Mouse (Mus musculus) embryonic fibroblast, embryonic 13.5 days (primary cell): ENCODE data around the gene Kmt2d.

Experiments used
- CTCF ChIP-seq: IDR thresholded peaks from 2 replicates; pipeline ENCODE4 v1.5.1; 2011; ENCODE audit warnings: mild to moderate bottlenecking, control low read depth, low read length, moderate library complexity, borderline replicate concordance; ENCODE audit not compliant: insufficient read depth
- POLR2A ChIP-seq: IDR thresholded peaks from 2 replicates; pipeline ENCODE4 v1.6.1; 2011; ENCODE audit warnings: low read depth, mild to moderate bottlenecking, control low read depth, low read length, moderate library complexity

DNA sequence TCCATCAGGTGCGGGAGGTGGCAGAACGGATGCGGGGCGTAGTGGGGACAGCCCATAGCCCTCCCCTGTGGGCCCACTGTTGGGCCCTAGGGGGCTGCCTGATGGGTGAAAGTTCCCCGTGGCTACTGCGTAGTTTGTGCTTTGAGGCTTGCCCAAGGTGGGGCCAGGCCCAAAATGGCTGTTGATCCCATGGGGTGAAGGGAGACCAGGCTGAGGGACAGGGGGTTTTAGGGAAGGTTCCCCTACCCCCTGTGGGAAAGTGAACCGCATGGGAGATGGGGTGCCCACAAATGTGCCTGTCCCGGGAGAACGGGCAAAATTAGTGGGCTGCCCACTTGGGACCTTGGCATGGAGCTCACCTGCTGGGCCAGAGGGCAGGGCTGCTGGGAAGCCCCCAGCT lies 18.9 kb downstream of the Kmt2d start:
- no peak for TF ChIP-seq CTCF
- TF ChIP-seq POLR2A, result no peak
